Mouse (Mus musculus): Measurements from ENCODE around the gene Exo5.

Gene Exo5

DNA sequence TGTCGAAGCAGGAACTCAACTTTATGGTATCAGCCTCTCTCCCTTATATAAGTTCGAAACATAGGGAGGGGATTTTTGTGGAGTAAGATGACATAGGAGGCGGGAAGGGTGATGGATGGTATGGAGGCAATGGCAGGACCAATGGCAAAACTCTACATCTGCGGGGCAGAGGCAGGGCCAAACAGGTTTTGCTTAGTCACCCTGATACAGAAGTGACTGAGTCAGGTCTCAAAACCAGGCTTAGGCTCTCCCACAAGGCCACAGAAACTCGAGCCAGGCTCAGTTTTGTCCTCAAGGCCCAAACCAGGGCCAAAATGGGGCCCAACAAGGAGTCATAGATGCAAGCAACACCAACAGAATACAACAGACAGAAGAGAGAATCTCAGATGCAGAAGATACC is 19.2 kb downstream of the Exo5 start:
- no peak for DNase-seq (ENCODE audit: low read depth, low spot score)

DNA sequence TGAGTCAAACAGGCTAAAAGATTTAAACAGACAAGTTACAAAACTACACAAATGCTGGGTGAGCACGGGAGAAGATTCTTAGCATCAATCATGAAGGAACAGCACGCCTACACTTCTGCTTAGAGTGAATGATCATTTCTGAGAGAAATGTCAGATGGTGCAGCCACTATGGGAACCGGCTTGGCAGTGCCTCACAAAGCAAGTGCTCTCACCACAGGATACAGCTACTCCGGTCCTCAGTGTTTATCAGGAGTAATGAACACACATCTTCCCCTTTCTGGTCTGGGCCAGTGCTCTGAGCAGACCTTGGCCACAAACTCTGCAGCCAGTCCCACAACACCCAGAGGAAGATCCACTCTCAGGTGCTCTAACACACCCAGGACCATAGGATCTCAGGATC is 20.3 kb downstream of the Exo5 start:
- no peak for DNase-seq (ENCODE audit: low read depth, low spot score)

DNA sequence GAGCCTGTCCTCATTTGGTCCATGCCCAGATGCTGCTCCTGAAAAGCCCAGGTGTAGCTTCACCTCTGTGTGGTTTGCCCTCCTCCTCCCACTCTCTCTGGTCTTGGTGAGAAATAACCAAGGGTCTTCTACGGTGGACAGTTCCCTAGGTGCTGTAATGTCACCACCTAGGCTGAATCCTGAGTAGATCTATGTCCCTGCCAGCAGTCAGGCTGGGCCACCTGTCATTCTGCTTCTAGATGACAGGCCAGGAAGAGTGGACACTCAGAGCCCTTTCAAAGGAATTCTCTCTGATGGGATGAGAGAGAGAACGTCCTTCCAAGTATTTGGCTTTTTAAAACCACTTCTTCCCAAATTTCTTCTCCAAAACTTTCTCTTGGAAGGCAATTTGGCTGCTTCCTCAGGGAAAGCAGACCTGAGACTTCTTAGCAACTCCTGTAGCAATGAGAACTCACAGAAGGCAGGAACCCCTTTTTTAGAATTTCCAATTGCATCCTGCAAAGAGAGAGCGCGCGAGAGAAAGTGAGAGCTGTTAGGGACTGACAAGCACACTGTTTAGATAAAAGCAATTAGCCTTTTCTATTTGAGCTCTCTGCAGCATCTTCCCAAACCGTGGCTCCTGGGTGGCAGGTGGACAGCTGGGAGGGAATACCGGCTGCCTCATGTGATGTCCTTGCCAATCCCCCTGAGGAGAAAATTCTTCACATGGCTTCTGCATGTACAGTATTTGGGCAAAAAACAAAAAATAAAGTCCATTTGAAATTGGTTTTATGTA is 28.8 kb downstream of the Exo5 start:
- no peak for DNase-seq (ENCODE audit: low read depth, low spot score)

DNA sequence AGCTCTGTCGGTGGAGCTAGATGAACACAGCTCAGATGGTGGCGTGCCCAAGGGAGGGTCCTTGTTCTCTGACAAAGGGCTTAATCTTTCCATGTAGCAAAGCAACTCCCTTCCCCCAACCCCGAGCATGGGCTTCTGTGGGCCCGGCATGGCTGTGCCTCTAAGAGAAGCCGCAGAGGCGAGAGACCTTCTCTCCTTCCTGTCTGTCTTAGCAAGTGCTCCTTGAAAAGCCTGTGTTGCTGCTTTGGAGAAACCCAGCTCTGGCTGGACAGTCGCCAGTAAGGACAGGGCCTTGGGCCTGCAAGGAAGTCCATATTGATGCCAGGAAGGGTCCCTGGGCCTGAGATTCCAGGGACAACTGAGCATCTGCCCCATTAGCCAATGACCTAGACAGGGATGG is 29.6 kb downstream of the Exo5 start:
- DNase-seq (ENCODE audit: low read depth, low spot score) = no peak

DNA sequence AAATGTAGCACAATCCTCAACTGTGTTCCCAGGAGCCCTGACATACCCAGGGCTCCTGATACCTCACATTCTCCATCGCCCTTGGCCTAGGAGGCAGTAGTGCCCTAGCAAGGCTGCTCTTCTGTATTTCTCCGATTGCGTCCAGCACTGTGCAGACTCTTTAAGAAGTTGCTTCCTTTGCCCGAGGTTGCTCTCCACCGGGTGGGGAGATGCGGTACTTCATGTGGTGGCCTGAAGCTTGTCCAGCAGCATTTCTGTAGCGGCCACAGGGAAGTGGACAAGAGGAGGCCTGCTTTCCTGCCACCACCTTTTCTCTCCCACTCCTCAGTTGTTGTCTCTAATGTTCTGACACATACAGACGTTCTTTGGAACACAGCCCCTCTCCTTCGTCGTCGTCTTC is 30.2 kb downstream of the Exo5 start:
- DNase-seq (ENCODE audit: low read depth, low spot score) = no peak

DNA sequence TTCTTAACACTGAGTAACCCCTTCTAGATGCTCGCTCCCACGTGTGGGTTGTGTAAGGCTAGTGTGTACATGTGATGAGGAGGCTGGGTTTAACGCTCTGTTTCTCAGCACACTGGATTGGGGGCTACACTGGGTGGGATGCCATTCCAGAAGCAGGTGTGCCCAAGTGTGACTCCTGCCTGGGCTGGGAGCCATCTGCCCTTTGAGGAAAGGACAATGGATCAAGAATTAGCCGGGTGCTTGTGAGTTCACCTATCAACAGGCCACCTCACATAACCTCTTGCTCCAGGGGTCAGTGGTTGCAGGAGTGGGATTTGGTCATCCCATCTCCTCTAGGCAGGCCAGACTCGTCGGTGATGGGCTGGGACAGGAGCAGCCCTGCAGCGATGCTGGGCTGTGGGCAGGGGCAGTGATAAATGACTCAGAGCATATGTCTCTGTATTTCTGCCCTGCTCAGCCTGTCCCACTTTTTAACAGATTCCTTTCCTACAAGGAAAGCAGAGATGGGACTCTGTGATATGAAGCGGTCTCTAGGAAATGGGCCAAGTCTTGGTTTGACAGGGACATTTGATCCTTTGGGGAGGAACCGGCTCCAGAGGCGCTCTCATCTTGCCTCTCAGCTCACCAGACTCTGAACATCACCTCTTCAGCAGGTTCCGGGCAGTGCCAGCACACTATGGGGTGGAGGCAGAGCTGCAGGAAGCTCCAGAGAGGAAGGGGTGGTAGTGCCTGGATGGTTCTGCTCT is 31.0 kb downstream of the Exo5 start:
- no peak for DNase-seq (ENCODE audit: low read depth, low spot score)

DNA sequence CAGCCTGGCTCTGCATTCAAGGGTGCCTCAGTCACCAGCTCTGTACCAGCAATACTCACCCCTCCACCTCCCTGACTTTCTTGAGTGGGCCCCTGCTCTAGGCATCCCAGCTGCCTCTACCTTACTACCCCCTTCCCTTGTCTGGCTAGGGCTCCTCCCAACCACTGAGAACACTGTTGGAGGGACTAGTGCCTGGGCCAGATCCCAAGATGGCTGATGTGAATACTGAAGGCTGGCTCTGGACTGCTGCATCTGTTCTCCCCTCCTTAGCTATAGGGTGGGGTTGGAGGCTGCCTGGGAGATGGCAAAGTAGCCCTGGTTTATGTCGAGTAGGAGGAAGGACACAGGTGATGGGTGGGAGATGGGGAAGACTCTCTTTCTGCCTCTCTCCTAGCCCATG is 32.3 kb downstream of the Exo5 start:
- no peak for DNase-seq (ENCODE audit: low read depth, low spot score)

DNA sequence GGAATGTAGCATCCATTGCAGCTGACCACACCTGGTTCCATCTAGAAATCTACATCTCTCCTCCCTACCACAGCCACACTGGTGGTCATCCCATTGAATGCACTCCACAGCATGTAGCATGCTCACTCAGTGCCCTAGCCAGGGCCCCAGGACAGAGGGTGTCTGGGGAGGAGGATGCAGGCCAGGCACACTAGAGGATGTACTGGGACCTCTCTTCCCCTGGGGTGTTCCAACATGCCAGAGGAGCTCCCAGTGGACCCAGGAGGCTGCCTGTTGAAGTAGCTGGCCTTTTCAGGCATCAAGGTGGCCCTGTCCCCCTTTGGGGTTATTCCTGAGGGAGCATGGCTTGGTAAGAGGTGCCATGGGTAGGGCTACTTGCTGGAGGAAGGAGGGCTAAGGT is 32.9 kb downstream of the Exo5 start:
- no peak for DNase-seq (ENCODE audit: low read depth, low spot score)

DNA sequence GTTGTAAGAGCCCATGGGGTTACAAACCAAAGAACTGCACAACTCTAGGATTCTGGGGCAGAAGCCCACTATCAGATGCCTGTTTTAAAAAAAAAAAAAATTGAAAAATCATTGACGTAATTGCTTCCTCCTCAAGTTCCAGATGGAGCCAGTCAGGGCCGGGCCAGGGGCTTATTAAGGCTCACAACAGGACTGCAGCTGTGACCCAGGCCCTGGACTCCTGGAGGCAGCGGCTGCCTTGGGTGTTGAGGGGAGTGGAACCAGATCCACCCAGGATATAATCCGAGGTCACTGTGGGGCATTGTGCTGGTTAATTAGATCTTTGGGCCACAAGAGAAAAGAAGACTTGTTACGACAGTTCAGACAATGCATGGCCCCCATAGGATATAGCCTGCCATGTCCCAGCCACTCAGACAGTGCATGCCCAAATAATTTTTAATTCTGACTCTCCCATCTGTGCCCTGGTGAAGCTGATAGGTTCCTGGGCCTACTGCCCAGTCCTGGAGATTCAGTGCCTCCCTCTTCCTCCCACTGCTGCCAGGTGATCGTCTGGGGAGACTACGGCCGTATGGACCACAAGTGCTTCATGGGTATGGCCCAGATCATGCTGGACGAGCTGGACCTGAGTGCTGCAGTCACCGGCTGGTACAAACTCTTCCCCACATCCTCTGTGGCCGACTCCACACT is 33.9 kb downstream of the Exo5 start:
- DNase-seq (ENCODE audit: low read depth, low spot score) = no peak

DNA sequence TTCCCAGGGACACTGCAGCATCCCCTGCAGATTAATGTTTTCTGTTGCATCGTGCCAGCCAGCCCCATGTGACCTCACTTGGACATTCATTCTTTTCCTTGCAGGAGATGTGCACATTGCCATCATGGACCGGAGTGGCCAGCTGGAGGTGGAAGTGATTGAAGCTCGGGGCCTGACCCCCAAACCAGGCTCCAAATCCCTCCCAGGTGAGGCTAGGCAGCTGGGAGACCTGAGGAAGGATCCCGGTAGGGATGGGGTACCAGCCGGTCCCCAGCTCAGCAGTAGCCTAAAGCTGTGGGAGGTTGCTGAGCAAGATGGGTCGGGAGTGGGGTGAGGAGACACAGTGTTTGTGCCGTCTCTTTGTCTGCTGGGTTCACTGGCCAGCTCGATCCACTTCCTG is 35.9 kb downstream of the Exo5 start:
- DNase-seq (ENCODE audit: low read depth, low spot score) = no peak

DNA sequence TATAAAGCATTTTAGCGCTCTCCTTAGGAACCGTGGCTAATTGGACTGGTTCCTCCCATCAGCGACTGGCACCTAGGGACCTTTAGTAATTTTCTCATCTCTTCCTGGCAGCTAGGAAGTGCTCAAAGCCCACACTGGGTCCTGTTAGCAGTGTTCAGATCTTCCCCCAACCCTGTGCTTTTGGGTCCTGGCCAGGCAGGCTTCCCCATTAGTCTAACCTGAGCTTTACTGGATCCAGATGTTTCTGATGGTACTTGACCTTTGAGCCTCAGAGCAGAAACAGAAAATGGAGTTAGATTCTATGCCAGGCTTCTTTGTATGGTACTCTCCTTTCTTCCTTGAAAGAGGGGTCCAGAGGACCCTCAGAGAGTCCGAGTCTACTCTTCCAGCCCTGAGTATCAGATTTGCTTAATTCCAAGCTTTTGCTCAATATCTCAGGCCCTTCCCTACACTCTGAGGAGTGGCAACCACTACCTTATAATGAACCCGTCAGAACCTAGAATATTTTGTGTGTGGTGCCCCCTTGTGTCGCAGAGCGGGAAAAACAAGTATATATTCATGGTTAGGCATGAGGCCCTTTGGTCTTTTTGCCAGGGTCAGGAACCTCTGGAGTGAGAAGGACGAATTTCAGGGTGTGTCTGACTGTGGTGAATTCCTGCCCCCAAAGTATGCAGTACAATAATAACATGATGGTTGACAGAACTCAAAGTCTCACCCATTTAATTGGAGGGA is 37.3 kb downstream of the Exo5 start:
- DNase-seq (ENCODE audit: low read depth, low spot score) = peak; percentile 51

DNA sequence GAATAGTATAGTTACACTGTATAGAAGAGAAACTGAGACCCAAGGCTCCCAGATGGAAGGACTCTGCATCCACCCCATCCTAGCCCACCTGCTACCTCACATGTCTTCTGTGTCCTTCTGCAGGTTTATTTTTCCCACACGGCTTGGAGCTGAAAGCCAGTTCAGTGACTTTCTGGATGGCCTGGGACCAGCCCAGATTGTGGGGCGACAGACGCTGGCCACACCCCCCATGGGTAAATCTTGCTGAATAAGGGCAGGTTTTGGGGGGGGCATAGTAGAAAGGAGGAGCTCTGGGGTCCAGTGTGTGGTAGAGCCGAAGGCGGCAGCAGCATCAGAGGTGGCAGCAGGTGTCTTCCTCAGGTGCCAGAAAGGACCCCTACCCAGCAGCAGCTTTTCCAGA is 38.0 kb downstream of the Exo5 start:
- no peak for DNase-seq (ENCODE audit: low read depth, low spot score)

DNA sequence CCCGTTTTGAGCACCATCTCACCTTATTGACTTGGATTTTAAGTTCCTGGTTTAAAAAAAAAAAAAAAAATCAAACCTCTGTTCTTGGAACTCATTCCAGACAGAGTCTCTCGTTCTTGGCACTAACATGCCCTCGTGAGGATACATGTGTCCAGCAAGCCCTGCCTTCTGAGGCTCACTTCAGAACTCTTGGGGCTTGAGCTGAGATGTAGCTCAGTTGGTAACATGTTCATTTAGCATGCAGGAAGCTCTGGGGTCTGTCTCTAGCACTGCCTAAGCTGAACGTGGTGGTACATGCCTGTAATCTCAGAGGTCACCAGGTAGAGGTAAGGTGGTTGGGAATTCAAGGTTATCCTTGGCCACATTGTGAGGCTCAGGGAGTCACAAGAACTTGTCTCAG is 38.7 kb downstream of the Exo5 start:
- DNase-seq (ENCODE audit: low read depth, low spot score) = no peak

DNA sequence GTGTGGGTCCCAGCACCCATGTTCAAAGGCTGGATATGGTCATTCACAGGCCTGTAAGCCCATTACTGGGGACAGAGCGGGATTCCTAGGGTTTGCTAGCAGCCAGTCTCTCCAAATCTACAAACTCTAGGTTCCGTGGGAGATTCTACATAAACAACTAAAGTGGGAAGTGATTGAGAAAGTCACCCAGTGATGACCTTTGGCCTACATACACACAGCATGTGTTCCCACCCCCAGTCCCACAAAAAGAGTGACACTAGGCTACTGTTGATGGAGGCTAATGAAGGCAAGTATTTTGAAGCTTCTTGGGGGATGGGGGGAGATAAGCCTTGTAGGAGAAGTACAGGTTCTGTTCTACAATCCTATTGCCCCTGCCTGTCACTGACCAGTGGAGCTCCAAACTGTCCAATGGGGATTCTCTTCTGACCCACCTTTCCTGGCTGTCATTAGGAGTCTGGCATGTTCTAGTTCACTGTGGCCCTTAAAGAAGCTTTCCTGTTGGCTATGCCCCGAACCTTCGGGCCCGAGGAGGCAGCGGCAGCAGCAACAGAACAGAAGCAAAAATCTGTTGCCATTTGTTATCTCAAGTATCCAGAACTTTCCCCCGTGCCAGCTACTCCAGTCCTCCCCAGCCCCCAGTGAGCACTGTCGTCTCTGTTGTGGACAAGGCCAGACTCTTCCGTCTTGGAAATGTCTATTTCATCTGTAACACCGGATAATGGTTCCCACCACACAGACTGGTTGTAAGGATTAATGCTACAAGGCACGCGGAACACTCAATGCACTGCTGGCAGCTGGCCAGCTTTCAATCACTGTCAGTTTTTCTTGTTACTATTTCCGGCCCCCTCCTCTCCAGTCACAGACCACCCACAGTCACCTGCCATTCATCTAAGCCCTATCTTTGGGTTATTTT is 39.4 kb downstream of the Exo5 start:
- no peak for DNase-seq (ENCODE audit: low read depth, low spot score)

DNA sequence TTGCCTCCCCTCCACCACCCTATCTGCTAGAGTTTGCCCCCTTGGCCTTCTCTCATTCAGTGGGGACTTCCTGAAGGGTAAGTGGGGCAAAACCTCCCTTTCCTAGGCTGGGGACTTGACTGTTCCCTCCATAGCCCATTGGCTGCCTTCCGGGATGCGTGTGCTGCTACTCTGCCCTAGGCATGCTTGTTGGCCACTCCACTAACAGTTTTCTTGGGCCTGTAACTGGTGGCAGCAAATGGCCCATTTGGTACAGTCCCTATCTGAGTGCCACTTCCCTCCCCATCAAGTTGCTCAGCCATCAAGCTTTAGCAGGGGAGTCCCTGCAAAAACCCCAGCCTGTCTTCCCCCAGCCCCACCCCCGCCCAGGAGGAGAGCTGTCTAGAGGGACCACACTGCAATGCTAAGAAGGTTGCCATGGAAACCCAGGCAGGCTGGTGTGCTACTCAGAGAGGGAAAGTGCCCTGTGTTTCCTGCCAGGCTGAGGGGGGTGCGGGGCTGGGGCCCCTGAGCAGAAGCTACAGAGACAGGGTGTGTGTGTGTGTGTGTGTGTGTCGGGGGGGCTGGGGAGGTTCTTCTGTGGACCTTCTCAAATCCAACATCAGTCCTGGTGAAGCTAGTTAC is 42.7 kb downstream of the Exo5 start:
- peak; percentile 21 for DNase-seq (ENCODE audit: low read depth, low spot score)

DNA sequence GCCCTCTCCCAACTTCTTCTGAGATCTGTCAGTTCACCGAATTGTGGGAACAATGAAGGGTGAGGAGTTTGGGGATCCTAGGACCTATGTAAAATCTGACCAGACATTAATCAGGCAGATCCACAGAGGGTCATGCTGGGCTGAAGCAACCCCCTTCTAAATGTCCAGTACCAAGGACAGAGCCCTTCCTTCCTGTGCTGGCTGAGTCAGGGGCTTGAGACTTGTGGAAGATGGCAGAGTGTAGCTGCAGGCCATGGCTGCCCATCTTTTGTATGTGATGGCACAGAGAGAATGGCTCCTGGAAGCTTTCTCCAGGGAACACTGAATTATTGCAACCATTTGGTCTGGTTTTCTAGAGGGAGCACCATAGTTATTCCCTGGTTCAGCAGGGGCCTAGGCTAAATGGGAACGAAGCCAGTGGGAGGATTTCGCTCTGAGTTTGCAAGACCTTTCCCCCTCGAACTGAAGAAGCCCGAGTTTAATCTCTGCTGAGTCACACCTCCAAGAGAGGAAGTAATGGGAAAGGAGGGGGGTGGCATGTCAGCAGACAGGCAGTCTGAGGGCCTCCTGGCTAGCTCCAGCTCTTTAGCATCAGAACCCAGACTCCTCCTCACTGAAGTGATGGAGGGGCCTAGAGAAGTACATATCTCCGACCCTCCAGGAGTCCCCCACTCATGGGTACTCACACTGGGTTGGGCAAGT is 43.9 kb downstream of the Exo5 start:
- no peak for DNase-seq (ENCODE audit: low read depth, low spot score)

DNA sequence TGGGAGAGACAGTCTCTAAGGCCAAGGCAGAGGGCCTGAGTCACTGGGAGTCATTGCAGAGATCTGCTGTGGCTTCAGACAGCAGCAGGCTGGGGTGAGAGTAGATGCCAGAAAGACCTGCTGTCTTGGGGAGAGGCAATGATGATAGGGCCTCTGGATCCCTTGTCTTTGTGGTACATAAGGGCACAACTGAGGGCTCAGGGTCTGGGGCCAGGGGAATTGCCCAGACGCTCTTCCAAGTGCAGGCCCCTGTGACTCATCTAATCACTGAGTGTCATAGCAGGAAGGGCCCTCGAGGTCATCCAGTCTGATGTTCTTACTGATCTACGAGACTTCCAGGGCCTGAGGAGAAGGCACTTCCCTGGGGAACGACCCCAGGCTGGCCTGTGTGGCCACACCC is 45.4 kb downstream of the Exo5 start:
- DNase-seq (ENCODE audit: low read depth, low spot score) = no peak

DNA sequence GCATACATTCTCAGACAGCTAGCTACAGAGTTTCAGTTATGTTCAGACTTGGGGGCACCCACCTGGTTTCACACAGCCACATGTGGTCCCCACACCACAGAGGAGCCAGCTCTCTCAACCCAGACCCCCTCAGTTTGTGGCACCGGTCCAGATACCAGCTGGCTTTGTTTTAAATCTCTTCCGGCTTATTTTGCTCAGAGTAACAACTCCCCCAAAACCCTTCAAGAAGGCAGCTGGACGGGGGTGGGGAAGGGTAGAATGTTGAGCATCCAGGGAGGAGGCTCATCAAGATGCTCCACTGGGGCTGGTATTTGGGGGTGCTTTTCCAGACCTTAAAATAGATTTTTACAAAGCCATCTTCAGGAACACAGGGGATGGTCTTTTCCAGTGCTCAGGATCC is 46.1 kb downstream of the Exo5 start:
- no peak for DNase-seq (ENCODE audit: low read depth, low spot score)

DNA sequence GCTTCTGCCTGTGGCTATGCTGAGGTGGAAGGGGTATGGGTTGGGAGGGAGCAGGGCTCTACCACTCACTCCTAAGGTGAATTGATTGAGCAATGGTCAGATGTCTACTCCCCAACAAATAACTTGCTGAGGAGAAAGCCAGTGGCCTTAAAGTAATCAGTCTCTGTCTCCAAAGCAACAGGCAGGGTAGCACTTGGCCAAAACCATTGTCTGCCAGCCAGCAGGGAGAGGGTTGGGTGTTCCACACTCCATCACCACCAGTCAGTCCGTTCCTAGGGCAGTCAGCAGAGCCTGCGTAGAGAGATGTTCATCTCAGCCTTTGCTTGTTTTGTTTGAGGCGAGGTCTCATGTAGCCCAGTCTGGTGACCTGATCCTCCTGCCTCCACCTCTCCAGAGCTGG is 48.9 kb downstream of the Exo5 start:
- DNase-seq (ENCODE audit: low read depth, low spot score) = no peak
